Mouse (Mus musculus): ENCODE measurements around the gene Pus7l. TPM values are rescaled to one million over a fixed set of nuclear protein-coding genes. Genes with fewer than 3 reads are reported as not detected.

Gene Pus7l
- total and polyA plus RNA-seq, 3 experiments, result 33.2 to 51.2 (median 40.6) TPM

DNA sequence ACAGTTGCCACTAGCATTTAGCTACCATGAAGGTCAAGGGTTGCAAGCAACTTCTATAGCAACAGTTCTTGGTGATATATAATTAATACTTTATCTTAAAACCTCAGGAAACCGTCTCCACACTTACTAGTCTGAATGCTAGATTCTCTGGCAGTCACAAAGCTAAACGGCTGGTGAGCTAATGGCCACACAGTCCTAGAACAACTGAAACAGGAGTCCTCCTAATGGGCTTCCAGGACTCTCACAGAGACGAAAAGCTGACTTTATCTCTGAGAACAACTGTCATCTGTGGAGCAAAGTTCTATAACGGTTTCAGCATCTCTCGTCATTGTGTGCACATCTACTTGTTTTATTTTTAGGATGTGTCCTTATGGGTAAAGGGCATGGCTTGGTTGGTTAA is 63.1 kb downstream of the Pus7l start:
- Histone ChIP-seq H3K79me2 (ENCODE audit: control insufficient read depth, insufficient read depth, low read length, poor library complexity) (no peaks in the 10 kb centered on the region), H3K27ac (ENCODE audit: control insufficient read depth, low read depth, low read length) (peak overlapping the region; percentile 95), H3K36me3 (ENCODE audit: control insufficient read depth in 1 of 2, insufficient read depth in 2 of 2, low read length in 2 of 2) (peaks cover 0 to 42% of the 10 kb centered on the region in 2 experiments; a peak in 2 of 4 replicates), H3K4me1 (ENCODE audit: control insufficient read depth in 1 of 2, insufficient read depth in 2 of 2, low read length in 2 of 2) (peaks cover 35 to 38% of the 10 kb centered on the region in 2 experiments), H3K27me3 (ENCODE audit: control insufficient read depth in 1 of 2, insufficient read depth in 2 of 2, low read length in 2 of 2) (no peaks in the 10 kb centered on the region), H3K9ac (ENCODE audit: control insufficient read depth, low read depth, low read length, poor library complexity, severe bottlenecking) (peak overlapping the region; percentile 15), H3K4me3 (ENCODE audit: control insufficient read depth in 1 of 2, insufficient read depth in 1 of 2, low read depth in 2 of 2, low read length in 2 of 2) (peak overlapping the region in 1 of 2 experiments; percentile 59; a peak in 1 of 4 replicates), H3K9me3 (replicated peaks; ENCODE audit: insufficient read depth, low read length) (no peaks in the 10 kb centered on the region)
- peak; percentile 74 for DNase-seq (ENCODE audit: low read depth, low spot score)
- TF ChIP-seq MAZ (IDR thresholded peaks at IDR 0.05; ENCODE audit: low read depth, low read length) (no peak), CHD1 (IDR thresholded peaks at IDR 0.05; ENCODE audit: low read depth, low read length) (no peak), USF1 (IDR thresholded peaks at IDR 0.05; ENCODE audit: low read depth, low read length) (no peak), UBTF (IDR thresholded peaks at IDR 0.05; ENCODE audit: borderline replicate concordance, insufficient read depth, low read depth, low read length) (no peak), MAX (IDR thresholded peaks at IDR 0.05; ENCODE audit: low read length) (no peak), GABPA (IDR thresholded peaks at IDR 0.05; ENCODE audit: low read depth, low read length) (no peak), ETS1 (IDR thresholded peaks at IDR 0.05; ENCODE audit: low read depth, low read length) (peak; percentile 57), CTCF (IDR thresholded peaks at IDR 0.05 in 2 of 3, conservative IDR thresholded peaks at IDR 0.05 in 1 of 3; ENCODE audit: control insufficient read depth in 1 of 3, insufficient read depth in 1 of 3, low read depth in 2 of 3, low read length in 3 of 3, poor library complexity in 1 of 3, severe bottlenecking in 1 of 3) (no peak), POLR2AphosphoS2 (IDR thresholded peaks at IDR 0.05; ENCODE audit: low read length) (no peak; the same call in 1 of the 2 replicates), E2F4 (IDR thresholded peaks at IDR 0.05; ENCODE audit: borderline replicate concordance, low read depth, low read length) (no peak), JUND (IDR thresholded peaks at IDR 0.05; ENCODE audit: low read depth, low read length) (no peak), NRF1 (IDR thresholded peaks at IDR 0.05; ENCODE audit: insufficient read depth, low read depth, low read length, poor library complexity, severe bottlenecking) (no peak), KAT2A (conservative IDR thresholded peaks at IDR 0.05; ENCODE audit: low read depth, low read length) (no peak), HCFC1 (IDR thresholded peaks at IDR 0.05; ENCODE audit: low read depth, low read length) (no peak), RCOR1 (IDR thresholded peaks at IDR 0.05; ENCODE audit: low read depth, low read length) (peak; percentile 1; the same call in 1 of the 2 replicates), ELF1 (IDR thresholded peaks at IDR 0.05; ENCODE audit: low read depth, low read length) (no peak), SIN3A (IDR thresholded peaks at IDR 0.05; ENCODE audit: low read length) (no peak), ZNF384 (IDR thresholded peaks at IDR 0.05; ENCODE audit: low read depth, low read length) (no peak), ZKSCAN1 (IDR thresholded peaks at IDR 0.05; ENCODE audit: low read depth, low read length) (no peak), NELFE (IDR thresholded peaks at IDR 0.05; ENCODE audit: low read depth, low read length) (no peak), MYC (IDR thresholded peaks at IDR 0.05; ENCODE audit: low read depth, low read length) (no peak), RAD21 (IDR thresholded peaks at IDR 0.05; ENCODE audit: low read depth, low read length) (no peak), TCF12 (IDR thresholded peaks at IDR 0.05; ENCODE audit: low read depth, low read length) (peak; percentile 78), MAFK (IDR thresholded peaks at IDR 0.05; ENCODE audit: borderline replicate concordance, low read depth, low read length) (no peak), ZMIZ1 (IDR thresholded peaks at IDR 0.05; ENCODE audit: low read depth, low read length) (no peak), CHD2 (IDR thresholded peaks at IDR 0.05; ENCODE audit: low read length) (no peak), TAL1 (IDR thresholded peaks at IDR 0.05; ENCODE audit: low read length) (peak; percentile 47), ZC3H11A (IDR thresholded peaks at IDR 0.05; ENCODE audit: low read depth, low read length) (no peak), MEF2A (IDR thresholded peaks at IDR 0.05; ENCODE audit: extremely low read depth, insufficient replicate concordance, low read depth, low read length, poor library complexity, severe bottlenecking) (peak; percentile 11; the same call in 1 of the 2 replicates), USF2 (IDR thresholded peaks at IDR 0.05; ENCODE audit: borderline replicate concordance in 1 of 2, insufficient read depth in 1 of 2, low read depth in 1 of 2, low read length in 2 of 2) (no peak), MXI1 (IDR thresholded peaks at IDR 0.05; ENCODE audit: low read depth, low read length) (no peak), POLR2AphosphoS5 (IDR thresholded peaks at IDR 0.05; ENCODE audit: borderline replicate concordance, low read depth, low read length) (no peak), SMC3 (IDR thresholded peaks at IDR 0.05; ENCODE audit: low read depth, low read length) (no peak), TBP (IDR thresholded peaks at IDR 0.05; ENCODE audit: low read depth, low read length) (peak; percentile 27; the same call in 1 of the 2 replicates), BHLHE40 (IDR thresholded peaks at IDR 0.05; ENCODE audit: borderline replicate concordance, low read depth, low read length) (no peak), MYB (IDR thresholded peaks at IDR 0.05; ENCODE audit: low read depth, low read length) (peak; percentile 90), POLR2A (IDR thresholded peaks at IDR 0.05; ENCODE audit: control insufficient read depth in 1 of 2, insufficient read depth in 1 of 2, low read depth in 1 of 2, low read length in 2 of 2, poor library complexity in 1 of 2) (no peak), EP300 (IDR thresholded peaks at IDR 0.05; ENCODE audit: low read depth in 1 of 2, low read length in 2 of 2) (peak; percentile 79 to 86)

Measured in MEL (cell line).